Comparison of ENCODE assay signal across 7 mouse cellular contexts in the genomic region with DNA sequence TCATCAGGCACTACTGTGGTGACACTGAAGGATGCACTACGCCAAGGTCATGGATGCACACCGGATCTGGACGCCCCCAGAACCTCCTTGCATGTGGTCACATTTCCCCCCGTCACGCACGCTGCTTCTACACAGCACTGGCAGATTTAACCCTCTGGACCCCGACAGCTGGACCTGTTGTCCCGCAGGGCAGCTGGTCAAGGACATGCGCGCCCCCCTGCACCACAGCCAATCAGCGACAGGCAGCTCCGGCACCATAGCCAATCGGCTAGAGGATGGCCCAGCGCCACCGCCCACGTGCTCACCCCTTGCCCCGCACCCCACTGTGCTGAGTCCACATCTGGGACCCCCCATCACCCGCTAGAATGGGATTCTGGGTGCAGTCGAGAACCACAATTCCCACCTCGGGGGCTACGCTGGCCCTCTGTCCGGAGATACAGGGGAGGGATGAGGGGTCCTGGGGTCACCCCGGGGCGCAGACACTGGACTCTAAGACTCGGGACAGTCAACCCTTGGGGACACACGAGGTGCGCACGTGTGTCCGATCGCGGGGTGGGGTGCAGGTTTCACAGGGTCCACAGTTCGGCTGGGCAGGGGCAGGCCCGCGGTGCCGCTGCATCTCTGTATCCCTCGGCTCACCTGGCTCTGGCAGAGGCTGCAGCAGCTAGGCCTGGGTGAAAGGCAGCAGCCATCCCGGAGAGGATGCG. TPM values are rescaled to one million over a fixed set of nuclear protein-coding genes. Genes with fewer than 3 reads are reported as not detected.
DNase-seq lines count a peak whose midpoint lies in the region; ATAC-seq and TF ChIP-seq lines count a peak whose summit lies in the region.

No protein-coding gene starts in this region.

- H3K9ac ChIP-seq in intestine, postnatal 0 days (ENCODE audit: low read depth, low read length), result peak overlapping the region; percentile 28
- H3K9ac ChIP-seq in midbrain, embryonic 11.5 days (ENCODE audit: low read length), result peak overlapping the region; percentile 86

- H3K9me3 ChIP-seq in intestine, postnatal 0 days (ENCODE audit: control insufficient read depth), result no peaks in the 10 kb centered on the region
- H3K9me3 ChIP-seq in midbrain, embryonic 11.5 days (ENCODE audit: control insufficient read depth, low read length), result no peaks in the 10 kb centered on the region

- peak overlapping the region; percentile 81 for H3K4me2 ChIP-seq in intestine, postnatal 0 days (replicated peaks; ENCODE audit: low read depth)
- H3K4me2 ChIP-seq in midbrain, embryonic 11.5 days, result peak overlapping the region; percentile 45

- peak overlapping the region; percentile 62; the same call in 1 of the 2 replicates for H3K27ac ChIP-seq in intestine, postnatal 0 days (ENCODE audit: low read depth, low read length)
- peak overlapping the region; percentile 71 for H3K27ac ChIP-seq in midbrain, embryonic 11.5 days (ENCODE audit: low read depth, low read length)

- peak; percentile 70 for DNase-seq in adrenal gland, adult 8-10 months
- DNase-seq in embryo, embryonic 9.5 days (ENCODE audit: extremely low spot score), result peak; percentile 85
- peak; percentile 79 to 88 for DNase-seq in gastrocnemius, postnatal 4 days (ENCODE audit: low spot score in 2 of 2)
- peak; percentile 89 for DNase-seq in left cerebral cortex, postnatal 4 days
- DNase-seq in midbrain, embryonic 11.5 days (ENCODE audit: low spot score, missing footprints), result peak; percentile 97
- DNase-seq in skeletal muscle tissue, adult 2 months (ENCODE audit: low read depth, low spot score), result peak; percentile 79

- ATAC-seq in intestine, postnatal 0 days, result peak; percentile 76
- peak; percentile 98 for ATAC-seq in midbrain, embryonic 11.5 days (ENCODE audit: low FRiP score)

- WGBS in intestine, postnatal 0 days, result under 1% methylated on average over 38 of the region's 38 CpGs
- WGBS in midbrain, embryonic 11.5 days, result 1% methylated on average over 38 of the region's 38 CpGs

- intact Hi-C loops in left cerebral cortex, postnatal 4 days (cut with DNase I), result no loop called here

- no peak for TF ChIP-seq CTCF in intestine, postnatal 0 days (IDR thresholded peaks at IDR 0.05; ENCODE audit: low read depth)

- H3K4me3 ChIP-seq in intestine, postnatal 0 days (ENCODE audit: low read depth, low read length), result peak overlapping the region; percentile 71
- peak overlapping the region; percentile 89 for H3K4me3 ChIP-seq in midbrain, embryonic 11.5 days (ENCODE audit: low read depth, low read length)

- no peaks in the 10 kb centered on the region for H3K36me3 ChIP-seq in intestine, postnatal 0 days (ENCODE audit: control insufficient read depth, insufficient read depth)
- H3K36me3 ChIP-seq in midbrain, embryonic 11.5 days (ENCODE audit: control insufficient read depth, insufficient read depth, low read length), result no peaks in the 10 kb centered on the region

- H3K4me1 ChIP-seq in intestine, postnatal 0 days (replicated peaks; ENCODE audit: control insufficient read depth, insufficient read depth, low read length), result peaks cover 4% of the 10 kb centered on the region; the same call in 1 of the 2 replicates
- peaks cover 8% of the 10 kb centered on the region for H3K4me1 ChIP-seq in midbrain, embryonic 11.5 days (ENCODE audit: control insufficient read depth, insufficient read depth, low read length)

- H3K27me3 ChIP-seq in intestine, postnatal 0 days (replicated peaks; ENCODE audit: control insufficient read depth, insufficient read depth, low read length), result no peaks in the 10 kb centered on the region
- no peaks in the 10 kb centered on the region for H3K27me3 ChIP-seq in midbrain, embryonic 11.5 days (ENCODE audit: control insufficient read depth, insufficient read depth, low read length)

RNA-seq across cellular contexts. Expression of gene Got2, which starts 0.6 kb away (rescaled TPM):
- total RNA-seq in adrenal gland, adult 8-10 months (2022), result 100 to 1,000 TPM; 137 to 150 (median 143) TPM
- 100 to 1,000 TPM; 230 to 251 TPM for total RNA-seq in gastrocnemius, postnatal 4 days (2021)
- polyA plus RNA-seq in intestine, postnatal 0 days (2015; fragmentation: Nextera tagmentation; extraction: Ambion mirVana), result 122 and 124 TPM in 2 replicates
- total RNA-seq in left cerebral cortex, postnatal 4 days (2021), result 100 to 1,000 TPM; 147 to 156 TPM
- polyA plus RNA-seq in midbrain, embryonic 11.5 days (2014; fragmentation: Nextera tagmentation; extraction: Ambion mirVana), result 84.1 and 88.6 TPM in 2 replicates

RNA-seq across cellular contexts. Expression of gene Slc38a7, which starts 34.4 kb away (rescaled TPM):
- total RNA-seq in adrenal gland, adult 8-10 months (2022), result 10 to 100 TPM; 21.9 to 27.3 (median 26.1) TPM
- 1 to 10 TPM; 9.5 to 10.0 TPM for total RNA-seq in gastrocnemius, postnatal 4 days (2021)
- 39.9 and 41.7 TPM in 2 replicates for polyA plus RNA-seq in intestine, postnatal 0 days (2015; fragmentation: Nextera tagmentation; extraction: Ambion mirVana)
- 10 to 100 TPM; 42.5 to 43.2 TPM for total RNA-seq in left cerebral cortex, postnatal 4 days (2021)
- polyA plus RNA-seq in midbrain, embryonic 11.5 days (2014; fragmentation: Nextera tagmentation; extraction: Ambion mirVana), result 16.5 and 17.2 TPM in 2 replicates

Comparison
In these comparisons a context has a peak if more than half of its experiments do, and no peak if none do; other contexts are left out.
1. Peak in every context shown above with its lines: DNase-seq, ATAC-seq, H3K4me3 ChIP-seq and H3K27ac ChIP-seq.